Mouse (Mus musculus): ENCODE measurements at regions not wholly inside any gene's neighbourhood (a gene's known extent, or its start where the extent isn't known, plus 50 kb on each side); places are given as distances from the start of the nearest gene placed in this dataset.

DNA sequence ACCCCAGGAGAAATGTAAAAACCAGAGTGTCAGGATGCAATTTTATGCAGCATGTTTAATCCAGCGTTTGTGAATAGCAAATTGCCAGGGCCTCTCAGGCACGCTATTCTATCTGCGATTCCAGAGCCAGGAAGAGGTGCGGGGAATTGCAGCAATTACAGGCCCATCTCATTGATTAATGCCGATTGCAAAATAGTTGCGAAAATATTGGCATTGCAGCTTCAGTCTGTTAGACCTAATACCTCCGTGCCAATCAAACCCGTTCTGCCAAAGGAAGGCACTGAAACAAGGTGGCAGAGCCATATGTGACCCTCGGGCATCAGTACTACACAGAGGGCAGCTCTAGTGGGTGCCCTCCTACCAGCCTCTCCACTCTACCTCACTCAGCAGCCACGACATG lies 212.2 kb upstream of the A230072I06Rik start:
- DNase-seq (ENCODE audit: low read depth, low spot score) = no peak

DNA sequence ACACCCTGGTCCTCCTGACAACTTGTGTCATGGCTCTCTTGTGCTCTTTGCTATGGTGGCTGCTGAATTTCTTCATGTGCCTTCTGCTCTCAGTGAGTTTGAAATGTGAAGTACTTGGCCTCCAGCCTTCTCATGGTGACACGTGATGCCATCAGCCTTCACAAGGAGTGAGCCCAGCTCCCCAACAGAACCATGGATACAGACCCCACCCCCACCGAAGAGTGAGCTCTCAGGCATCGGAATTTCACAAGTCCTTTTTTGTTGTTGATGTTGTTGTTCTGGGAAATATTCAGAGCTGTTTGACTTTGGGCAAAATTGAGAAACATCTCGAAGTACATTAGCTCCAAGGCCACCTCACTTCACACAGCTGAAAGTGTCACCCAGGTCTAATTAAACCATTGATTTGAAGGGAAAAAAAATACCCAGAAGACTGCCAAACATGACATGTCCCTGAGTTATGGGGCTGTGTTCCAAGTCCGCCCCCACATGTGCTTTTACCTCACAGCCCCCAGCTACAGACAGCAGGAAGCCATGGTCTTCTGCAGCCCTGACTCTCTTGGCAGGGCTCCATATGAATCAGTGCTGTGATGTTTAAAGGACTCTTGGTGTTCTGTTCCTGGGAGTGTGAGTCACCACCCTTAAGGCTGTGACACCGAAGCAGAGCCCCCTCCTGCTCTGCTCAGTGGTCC lies 205.2 kb upstream of the A230072I06Rik start:
- no peak for DNase-seq (ENCODE audit: low read depth, low spot score)

DNA sequence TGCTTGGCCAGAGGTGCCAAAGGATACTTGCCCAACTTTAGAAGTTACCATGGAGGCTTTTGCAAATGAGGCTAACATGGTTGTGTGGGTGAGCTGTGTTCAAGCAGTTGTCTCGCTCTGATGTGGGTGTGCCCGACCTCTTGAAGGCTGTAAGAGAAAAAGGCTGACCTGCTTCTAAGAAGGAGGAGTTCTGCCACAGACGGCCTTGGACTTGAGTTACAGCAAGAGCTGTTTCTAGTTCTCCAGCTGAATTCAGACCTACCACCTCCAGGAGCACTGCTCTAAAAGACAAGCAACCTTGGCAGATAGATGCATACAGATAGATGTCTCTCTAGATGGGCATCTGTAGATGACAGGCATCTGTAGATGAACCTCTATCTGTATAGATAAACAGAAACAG lies 202.7 kb upstream of the A230072I06Rik start:
- DNase-seq (ENCODE audit: low read depth, low spot score) = no peak

DNA sequence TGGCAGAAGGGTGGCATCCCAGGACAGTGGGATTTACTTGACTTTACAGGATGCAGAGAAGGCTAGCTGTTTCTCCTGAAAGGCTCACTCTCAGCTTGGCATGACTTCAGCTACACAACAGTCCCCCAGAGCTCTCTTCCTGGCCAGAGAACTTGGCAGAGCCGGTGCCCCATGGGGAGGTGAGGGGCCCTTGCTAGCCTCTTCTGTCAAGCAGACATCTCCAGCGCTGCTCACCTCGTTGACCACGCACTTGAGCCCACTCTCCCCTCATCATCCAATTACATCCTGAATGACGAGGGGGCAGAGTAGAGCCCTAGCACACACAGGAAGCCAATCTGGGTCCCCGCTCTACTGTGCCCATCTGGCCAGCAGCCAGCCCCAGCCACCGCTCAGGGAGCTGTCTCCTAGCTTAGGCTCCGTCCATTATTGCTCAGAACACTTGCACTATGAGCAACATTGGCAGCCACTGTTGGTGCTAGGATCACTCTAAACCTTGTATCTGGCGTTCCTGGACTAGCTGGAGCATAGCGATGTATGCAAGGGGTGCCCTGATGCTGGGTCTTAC lies 201.7 kb upstream of the A230072I06Rik start:
- DNase-seq (ENCODE audit: low read depth, low spot score) = no peak

DNA sequence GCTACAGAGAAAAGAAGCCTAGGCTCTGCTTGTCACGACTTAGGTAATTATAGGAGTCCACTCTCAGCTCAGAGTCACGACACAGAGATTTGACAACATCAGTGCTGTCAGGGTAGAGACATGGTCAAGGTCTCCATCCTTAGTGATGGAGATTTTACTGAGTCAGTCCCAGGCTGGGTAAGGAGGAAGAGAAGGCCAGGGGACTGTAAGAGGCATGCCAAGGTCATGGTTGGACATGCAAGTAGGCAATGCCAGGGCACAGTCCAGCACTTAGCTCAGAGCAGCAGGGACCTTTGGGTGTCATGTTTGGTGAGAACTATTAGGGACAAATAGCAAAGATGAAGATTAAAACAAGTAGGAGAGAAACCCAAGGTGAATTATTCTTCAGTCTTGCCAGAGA lies 200.7 kb upstream of the A230072I06Rik start:
- DNase-seq (ENCODE audit: low read depth, low spot score) = no peak

DNA sequence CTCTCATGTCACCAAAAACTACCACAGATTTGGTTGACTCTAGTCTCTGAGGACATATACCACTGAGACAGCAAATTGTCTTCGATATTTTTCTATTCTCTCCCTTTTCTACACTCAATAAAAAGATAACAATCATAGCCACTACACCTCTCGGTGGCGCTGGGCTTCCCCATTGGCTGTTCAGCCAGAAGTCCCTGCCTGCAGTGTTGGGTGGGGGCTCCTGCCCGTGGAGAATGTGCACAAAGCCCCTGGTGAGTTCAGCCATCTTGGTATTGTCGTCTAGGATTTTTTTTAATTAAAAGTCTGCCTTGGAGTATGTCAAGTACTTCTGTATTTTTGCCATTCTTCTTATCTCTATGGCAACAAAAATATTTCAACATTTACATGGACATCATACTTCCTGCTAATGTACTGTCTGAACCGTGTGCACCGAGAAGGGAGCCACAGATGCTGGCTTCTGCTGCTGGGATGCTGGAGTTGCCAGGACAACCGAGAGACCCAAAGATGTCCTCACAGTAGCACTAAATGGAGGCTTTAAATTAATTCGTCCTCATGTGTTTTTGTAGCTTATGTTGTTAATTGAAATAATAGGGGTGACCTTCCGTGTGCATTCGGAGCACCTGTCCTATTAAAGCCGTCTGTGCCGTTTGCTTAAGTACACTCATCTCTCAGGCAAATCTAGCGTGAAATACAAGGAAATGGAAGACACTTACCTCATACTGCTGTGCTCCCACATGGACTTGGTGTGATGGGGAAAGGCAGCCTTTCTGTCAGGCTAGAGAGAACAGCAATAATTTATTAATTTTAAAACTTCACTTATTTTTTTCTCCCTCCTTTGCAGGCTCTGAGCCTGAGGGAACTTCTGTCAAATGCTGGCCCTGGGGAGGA lies 199.7 kb upstream of the A230072I06Rik start:
- DNase-seq (ENCODE audit: low read depth, low spot score) = no peak

DNA sequence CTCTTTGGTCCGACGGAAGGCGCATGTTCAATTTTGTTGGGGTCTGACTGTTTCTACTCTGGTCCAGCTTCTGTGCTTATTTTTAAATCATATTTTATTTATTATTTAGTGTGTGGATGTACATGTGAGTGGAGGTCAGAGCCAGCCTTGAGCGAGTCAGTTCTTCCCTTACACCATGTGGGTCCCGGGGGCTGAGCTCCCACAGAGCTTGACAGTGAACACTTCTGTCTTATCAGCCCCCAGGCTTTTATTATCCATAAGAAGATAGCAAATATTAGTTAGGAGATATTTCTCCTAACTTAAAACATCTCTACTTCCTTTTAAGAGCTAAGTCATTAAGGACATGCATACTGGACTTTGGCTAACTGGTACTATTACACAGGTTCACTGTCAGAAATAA lies 197.1 kb upstream of the A230072I06Rik start:
- DNase-seq (ENCODE audit: low read depth, low spot score) = no peak

DNA sequence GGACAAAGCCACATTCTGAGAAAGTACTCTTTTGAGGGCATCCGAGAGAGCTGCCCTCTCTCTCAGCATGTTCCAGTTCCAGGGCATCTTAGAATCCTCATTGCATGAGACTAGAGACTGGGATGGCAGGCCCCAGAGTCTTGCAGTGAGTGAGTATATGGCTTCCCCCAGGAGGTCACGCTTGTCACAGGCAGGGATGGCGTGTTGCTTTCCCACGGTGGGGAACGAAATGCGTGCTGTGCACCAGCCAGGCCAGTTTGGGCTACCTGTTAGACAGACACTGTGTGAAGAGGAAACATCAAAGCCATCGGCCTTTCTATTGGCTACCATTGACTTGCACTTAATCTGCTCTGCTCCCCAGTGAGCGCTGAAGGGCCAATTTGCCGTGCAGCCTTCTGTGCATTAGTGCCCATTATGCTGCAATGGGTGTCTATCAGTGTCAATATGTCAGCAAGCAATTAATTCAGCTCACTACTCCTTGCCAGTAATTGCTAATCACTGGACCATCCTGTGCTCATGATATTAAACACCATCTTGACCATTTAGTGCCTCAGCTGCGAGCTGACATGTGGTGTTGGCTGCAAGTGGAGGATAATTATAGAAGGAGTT lies 191.3 kb upstream of the A230072I06Rik start:
- DNase-seq (ENCODE audit: low read depth, low spot score) = no peak

DNA sequence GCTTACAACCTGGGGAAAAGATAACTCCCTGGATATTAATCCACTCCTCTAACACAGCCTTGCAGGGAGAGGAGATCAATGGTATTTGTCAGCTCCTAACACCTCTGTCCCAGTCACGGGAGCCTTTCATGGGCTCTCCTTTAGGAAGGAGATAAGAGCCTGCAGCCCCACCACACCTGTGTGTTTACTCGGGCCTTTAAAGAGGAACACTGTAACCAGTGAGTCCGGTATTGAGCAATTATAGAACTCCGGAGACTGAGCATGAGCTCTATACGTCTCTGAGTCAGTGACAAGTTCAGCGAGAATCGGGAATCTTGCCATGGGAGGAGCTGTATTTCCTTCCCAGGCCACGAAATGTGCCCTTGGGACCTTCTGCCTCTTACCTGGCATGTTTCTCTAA lies 178.5 kb upstream of the A230072I06Rik start:
- no peak for DNase-seq (ENCODE audit: low read depth, low spot score)

DNA sequence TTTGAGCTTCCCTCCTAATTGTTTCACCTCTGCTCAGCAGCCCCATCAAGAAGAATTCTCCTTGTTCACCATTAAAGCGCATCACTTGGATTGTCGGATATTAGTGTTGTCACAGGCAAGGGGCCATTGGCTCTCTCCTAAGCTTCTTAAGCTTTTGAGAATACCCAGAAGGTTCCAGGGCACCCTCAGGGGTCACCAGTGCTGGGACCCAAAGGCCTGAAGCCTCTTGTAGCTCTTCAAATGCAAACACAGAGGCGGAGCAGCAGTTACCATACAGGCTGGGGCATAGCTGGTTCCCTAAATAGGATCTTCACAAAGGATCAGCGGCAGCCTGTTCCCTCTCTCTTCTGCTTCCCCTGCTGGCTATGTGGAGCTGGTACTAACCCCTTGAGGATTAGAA lies 175.3 kb upstream of the A230072I06Rik start:
- DNase-seq (ENCODE audit: low read depth, low spot score) = no peak

DNA sequence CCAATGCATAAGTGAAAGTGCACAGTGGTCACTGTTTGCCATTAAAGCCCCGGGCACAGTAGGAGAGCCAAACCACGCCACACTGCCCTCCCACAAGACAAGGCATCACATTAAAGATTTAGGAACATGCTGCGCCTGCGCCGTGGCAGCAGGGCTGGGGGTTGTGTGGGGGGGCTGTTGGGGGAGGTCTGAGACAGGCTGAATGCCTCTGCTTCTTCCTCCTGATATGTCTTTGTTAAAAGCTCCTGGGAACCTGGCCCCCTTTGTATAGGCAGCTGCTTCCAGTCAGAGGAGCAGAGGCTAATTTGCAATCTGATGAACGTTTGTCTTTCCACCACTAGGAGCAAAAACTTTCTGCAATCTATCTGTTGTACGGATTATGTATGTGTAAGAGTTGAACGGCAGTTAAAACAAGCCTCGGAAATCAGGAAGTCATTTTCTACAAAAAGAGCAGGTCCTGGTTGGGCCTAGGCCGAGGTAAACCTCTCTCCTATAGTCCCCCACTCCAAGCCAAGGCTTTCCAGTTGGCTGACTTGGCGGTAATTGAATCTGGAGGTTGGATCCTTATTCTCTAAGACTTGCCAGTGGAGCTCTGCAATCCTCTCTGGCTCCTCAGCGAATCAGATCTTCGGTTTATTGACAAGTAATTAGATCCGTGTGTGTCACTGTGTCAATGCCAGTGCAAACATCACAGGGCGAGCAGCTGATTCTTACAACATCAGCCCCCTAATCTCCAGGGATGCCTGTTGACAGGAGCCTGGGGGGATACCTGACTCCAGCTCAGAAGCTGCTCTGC lies 173.3 kb upstream of the A230072I06Rik start:
- DNase-seq (ENCODE audit: low read depth, low spot score) = peak; percentile 75

DNA sequence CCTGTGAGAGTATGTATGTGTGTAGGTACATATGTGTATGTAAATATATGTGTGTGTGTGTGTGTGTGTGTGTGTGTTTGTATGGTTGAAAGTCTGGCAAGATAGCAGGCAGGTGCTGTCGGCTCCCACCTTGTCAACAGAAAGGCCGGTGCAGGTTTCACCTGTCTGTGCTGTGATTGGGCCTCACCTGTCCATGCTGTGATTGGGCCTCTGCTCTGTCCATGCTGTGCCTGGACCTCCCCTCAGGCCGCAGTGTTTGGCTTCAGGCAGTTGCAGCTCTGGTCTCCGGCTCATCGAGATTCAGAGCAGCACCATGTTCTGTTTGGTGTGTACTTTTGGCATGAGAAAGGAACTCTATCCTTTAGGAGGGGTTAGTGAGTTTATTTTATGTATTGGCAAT lies 170.0 kb upstream of the A230072I06Rik start:
- DNase-seq (ENCODE audit: low read depth, low spot score) = no peak

DNA sequence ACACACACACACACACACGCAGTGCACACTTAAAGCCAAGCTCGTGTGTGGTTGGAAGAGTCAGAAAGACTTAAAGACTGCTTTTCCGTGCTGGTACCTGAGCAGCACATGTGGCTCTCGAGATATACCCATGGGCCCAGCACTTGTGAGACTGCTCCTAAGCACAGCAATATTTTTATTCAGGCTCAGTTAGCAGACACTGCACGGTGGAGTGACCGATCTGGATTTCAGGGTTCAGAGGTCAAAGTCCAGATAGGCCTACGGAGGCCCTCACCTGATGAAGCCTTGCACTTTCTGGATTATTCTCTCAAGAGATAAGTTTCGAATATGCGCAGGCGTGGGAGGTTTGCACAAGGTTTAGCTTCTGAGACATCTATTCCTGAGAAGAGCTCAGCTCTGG lies 167.0 kb upstream of the A230072I06Rik start:
- DNase-seq (ENCODE audit: low read depth, low spot score) = no peak

DNA sequence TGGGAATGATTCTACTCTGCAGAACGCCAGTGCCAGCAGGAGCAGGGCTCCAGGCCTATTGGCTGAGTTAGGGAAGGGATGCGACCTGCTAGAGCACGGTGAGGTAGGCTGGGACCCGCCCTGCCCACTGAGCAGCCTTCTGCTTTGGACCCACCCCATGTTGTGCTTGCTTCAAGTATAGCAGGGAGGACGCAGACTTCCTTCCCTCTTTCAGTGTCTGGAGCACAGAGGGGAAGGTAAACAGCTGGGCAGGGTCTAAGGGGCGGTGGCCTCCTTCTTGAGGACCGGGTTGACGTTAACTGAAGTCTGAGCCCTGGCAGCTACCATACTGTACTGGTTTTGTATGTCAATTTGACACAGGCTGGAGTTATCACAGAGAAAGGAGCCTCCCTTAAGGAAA lies 165.6 kb upstream of the A230072I06Rik start:
- peak; percentile 10 for DNase-seq (ENCODE audit: low read depth, low spot score)

DNA sequence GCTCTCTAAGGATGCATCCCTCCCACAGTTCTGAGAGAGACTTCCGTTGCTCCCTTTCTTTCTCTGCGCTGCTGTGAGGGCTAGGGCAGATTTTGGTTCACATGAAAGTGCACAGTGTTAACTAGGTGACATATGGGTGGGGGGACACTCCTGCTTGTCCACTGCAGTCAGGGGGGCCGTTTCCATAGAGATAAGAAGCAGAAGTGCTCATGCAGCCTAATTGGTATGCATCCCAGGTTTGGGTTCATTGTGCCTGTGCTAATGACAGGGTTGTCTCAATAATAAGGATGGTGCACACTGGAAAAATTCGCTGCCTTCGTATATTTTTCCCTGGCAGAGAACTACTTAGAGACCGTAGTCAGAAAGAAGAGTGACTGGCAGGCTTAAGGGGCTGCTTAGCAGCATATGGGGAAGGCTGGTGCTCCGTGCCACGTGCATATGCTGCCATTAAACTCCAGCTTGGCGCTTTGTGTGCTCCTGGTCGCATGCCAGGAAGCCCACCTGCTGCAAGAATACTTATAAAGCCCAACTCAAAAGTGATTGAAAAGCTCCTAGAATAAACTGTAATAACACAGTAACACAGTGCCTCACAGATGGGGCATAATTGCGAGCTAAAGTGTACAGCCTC lies 152.1 kb upstream of the A230072I06Rik start:
- DNase-seq (ENCODE audit: low read depth, low spot score) = no peak

DNA sequence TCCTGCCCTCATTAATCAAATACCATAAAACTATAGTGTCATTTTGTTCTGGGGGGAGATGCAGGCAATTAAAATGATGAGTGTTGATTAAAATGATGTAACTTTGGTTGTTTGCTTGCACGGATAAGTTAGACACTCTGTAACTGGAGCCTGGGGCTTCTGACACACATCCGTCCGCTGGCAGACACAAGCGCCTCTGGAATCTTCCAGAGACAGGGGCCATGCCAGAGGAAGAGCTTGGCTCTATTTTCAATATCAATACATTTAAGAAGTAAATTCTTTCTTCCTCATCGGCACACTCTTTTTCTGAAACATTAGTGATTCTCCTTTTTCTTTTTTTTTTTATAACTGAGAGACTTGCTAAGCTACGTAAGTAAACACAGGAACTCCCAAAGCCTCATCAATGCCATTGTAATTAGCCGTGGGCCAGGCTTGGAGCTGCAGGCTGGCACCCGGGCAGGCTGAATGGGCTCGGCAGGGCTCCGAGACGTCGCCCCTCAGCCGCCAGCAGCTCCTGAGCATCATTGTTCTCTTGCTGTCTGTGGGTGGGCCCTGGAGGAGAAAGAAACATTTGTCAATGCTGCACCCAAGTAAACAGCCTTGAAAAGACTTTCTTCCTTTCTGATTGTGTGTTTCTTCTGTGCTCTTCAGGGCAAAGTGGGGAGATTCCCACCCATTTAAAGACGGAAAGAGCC lies 151.4 kb upstream of the A230072I06Rik start:
- no peak for DNase-seq (ENCODE audit: low read depth, low spot score)

DNA sequence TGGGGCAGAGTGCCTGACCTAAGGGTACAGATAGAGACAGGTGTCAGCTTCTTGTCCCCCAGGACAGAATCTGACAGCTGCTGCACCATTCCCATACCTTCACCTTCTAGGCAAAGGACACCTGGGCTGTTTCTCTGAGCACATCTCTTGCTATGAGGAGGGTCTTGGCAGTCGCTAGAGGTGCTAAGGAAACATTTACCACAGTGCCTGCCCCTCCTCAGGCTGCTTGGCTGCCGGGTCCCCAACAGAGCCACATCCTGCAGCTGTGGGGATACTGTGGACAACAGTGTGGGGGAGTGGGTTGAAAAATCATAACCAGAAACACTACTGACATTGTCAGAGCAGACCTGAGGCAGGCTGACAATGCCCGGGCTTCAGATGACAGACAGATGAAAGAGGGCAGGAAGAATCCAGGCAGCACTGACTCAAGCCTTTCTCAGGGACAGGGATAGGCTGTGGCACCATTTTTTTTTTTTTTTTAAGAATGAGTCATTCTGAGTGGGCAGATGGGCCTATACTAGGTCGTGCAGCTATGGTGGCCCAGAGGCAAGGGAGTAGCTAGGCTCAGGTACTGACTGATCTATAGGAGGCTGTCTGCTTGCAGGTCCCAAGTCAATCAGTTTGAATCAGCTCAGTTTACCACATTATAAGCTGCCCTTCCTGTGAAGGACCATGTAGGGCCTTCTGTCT lies 150.7 kb upstream of the A230072I06Rik start:
- no peak for DNase-seq (ENCODE audit: low read depth, low spot score)

DNA sequence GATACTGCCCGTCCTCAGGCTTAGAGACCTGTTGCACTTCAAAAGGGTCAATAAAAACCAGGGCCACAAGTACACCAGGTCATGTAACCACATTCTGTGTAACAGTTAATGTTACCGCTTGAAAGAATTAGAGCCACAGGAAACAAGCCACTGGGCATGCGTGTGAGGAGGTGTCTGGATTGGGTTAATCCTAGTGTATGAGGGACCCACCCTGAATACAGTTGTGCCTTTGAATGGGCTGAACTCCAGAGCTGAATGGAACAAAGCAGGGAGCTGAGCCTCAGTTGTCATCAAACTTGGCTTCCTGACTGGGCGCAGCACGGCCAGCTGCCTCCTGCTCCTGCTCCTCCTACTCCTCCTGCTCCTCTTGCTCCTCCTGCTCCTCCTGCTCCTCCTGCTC lies 148.0 kb upstream of the A230072I06Rik start:
- DNase-seq (ENCODE audit: low read depth, low spot score) = peak; percentile 59

DNA sequence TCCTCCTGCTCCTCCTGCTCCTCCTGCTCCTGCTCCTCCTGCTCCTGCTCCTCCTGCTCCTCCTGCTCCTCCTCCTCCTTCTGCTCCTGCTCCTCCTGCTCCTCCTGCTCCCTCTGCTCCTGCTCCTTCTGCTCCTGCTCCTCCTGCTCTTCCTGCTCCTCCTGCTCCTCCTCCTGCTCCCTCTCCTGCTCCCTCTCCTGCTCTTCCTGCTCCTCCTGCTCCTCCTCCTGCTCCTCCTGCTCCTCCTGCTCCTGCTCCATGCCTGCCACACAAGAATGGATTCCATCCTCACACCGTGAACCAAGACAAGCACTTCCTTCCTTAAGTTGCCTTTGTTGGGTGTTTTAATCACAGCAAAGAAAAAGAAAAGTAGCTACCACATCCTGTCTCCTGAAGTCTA lies 144.4 kb upstream of the A230072I06Rik start:
- DNase-seq (ENCODE audit: low read depth, low spot score) = peak; percentile 17

Measured in R1 (cell line).